Mouse (Mus musculus) brain, embryonic 14.5 days (tissue): ENCODE results near the gene Pkn2. TPM values are rescaled to one million over a fixed set of nuclear protein-coding genes. Genes with fewer than 3 reads are reported as not detected.

Source experiments
- DNase-seq: peaks from one replicate; pipeline ENCODE4 v3.0.0-alpha.2; 2011; ENCODE audit warnings: low read depth
- CTCF ChIP-seq: fragments of 200-500 bp; IDR thresholded peaks from 2 replicates; pipeline ENCODE4 v1.5.1; 2012; ENCODE audit warnings: inconsistent platforms, mild to moderate bottlenecking, moderate library complexity, borderline replicate concordance; ENCODE audit not compliant: insufficient read depth, insufficient read length; ENCODE audit errors: extremely low read depth
- POLR2A ChIP-seq: fragments of 200-500 bp; IDR thresholded peaks from 2 replicates; pipeline ENCODE4 v1.6.1; 2012; ENCODE audit warnings: mild to moderate bottlenecking, inconsistent platforms, borderline replicate concordance; ENCODE audit not compliant: poor library complexity, insufficient read depth, insufficient read length, severe bottlenecking; ENCODE audit errors: extremely low read depth
- polyA plus RNA-seq: library from polyadenylated mRNA; depleted of rRNA; stranded (reverse); fragments of >200 nt; gene quantifications from 2 replicates; pipeline ENCODE4 v1.2.3, GENCODE M21; 2012

The Pkn2 gene
- polyA plus RNA-seq, 1 experiment: 19.6 TPM

- DNase-seq: no peak
- no peak for TF ChIP-seq POLR2A
- no peak for TF ChIP-seq CTCF
Measured at GRCm38 (mm10) chr3:142886963-142887362, 5.2 kb upstream of the Pkn2 start.

GRCm38 (mm10) chr3:142884594-142884993 lies 2.8 kb upstream of the Pkn2 start:
- no peak for DNase-seq

GRCm38 (mm10) chr3:142881589-142881871 lies 274 bp downstream of the Pkn2 start:
- TF ChIP-seq CTCF (no peak), POLR2A (no peak)
- no peak for DNase-seq

More at GRCm38 (mm10) chr3:142884594-142884993, 2.8 kb upstream of the Pkn2 start:
- TF ChIP-seq CTCF: no peak
- TF ChIP-seq POLR2A: no peak

GRCm38 (mm10) chr3:142880790-142881588 lies 815 bp downstream of the Pkn2 start:
- DNase-seq: peak; percentile 75
- TF ChIP-seq POLR2A (no peak), CTCF (no peak)

GRCm38 (mm10) chr3:142863236-142863635 lies 18.6 kb downstream of the Pkn2 start:
- DNase-seq: no peak
- TF ChIP-seq CTCF: no peak
- TF ChIP-seq POLR2A: no peak

GRCm38 (mm10) chr3:142856832-142857231 lies 25.0 kb downstream of the Pkn2 start:
- TF ChIP-seq CTCF: no peak
- no peak for TF ChIP-seq POLR2A
- DNase-seq: no peak

- no peak for DNase-seq
- no peak for TF ChIP-seq CTCF
- TF ChIP-seq POLR2A: no peak
Measured at GRCm38 (mm10) chr3:142855961-142856472, 25.8 kb downstream of the Pkn2 start.

GRCm38 (mm10) chr3:142852911-142853310 lies 28.9 kb downstream of the Pkn2 start:
- TF ChIP-seq POLR2A (no peak), CTCF (no peak)
- no peak for DNase-seq

GRCm38 (mm10) chr3:142851631-142852030 lies 30.2 kb downstream of the Pkn2 start:
- TF ChIP-seq CTCF (no peak), POLR2A (no peak)
- DNase-seq: peak; percentile 7

- no peak for DNase-seq
- TF ChIP-seq POLR2A: no peak
Measured at GRCm38 (mm10) chr3:142839961-142840360, 41.8 kb downstream of the Pkn2 start.

GRCm38 (mm10) chr3:142834761-142835160 lies 47.0 kb downstream of the Pkn2 start:
- no peak for DNase-seq
- TF ChIP-seq POLR2A (no peak), CTCF (no peak)

- no peak for DNase-seq
- TF ChIP-seq POLR2A (no peak), CTCF (no peak)
Measured at GRCm38 (mm10) chr3:142834024-142834423, 47.8 kb downstream of the Pkn2 start.
